Mouse (Mus musculus): ENCODE results near the gene Oas1c.

DNA sequence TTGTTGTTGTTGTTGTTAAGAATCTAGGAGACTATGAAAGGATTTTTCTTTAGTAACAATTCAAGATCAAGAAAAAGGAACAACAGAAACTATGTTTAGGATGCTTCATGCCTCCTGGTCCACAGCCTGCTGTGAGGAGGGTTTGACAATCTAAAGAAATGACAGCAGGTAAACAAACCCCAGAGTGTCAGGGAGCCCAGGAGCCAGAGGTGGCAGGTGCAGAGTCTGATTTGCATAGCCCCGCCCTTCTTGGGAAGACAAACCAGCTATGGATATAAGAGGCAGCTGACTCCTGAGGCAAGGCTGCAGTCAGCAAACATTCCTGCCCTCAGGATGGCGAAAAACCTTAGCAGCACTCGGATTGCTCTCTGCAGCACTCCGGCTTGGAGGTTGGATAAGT, 48.8 kb upstream of the Oas1c start, which contains the start of gene Oas1h:
- TF ChIP-seq EP300 (IDR thresholded peaks at IDR 0.05; ENCODE audit: low read depth) (no peak), CTCF (IDR thresholded peaks at IDR 0.05; ENCODE audit: low read depth) (no peak)
